8 mouse cellular contexts compared by ENCODE assay signal in the genomic region with DNA sequence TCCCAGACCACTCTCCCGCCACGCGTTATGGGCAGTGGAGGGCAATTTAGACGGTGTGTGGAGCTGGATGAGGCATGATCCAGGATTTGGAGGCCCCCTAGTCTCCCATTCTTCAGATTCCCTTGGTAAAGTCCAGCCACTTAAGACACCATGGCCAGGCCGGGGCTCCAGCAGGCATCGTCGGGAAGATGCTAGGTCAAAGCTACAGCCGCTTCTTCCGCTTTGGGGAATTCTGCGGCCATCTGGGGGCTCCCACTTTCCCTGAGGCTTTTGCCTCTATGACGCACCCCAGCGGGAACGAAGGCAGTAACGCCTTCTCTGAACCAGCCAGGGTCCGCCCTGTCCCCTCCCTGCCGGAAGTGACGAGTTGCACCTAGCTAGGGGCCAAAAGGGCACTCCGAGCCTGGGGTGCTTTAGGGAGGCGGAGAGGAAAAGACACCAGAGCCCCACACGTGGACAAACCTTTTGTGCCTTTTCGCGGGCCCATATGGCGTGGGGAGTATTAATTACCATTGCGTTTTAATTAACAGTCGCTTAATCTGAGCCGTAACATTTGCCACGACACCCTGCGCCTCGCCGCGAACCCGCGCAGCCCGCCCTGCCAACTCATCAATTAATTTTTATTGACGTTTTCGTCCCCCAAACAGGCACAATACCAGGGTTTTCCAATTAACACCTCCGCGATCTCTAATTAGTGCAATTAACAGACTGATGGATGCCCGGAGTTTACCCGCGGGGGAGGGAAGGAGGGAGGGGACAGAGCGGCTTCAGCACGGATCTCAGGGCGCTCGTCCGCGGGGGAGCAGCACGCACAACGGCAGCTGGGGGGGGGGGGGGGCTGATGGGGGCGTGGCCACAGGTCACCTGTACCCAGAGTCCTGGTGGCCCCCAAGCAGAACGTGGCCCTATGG. TPM values are rescaled to one million over a fixed set of nuclear protein-coding genes. Genes with fewer than 3 reads are reported as not detected.
DNase-seq lines count a peak whose midpoint lies in the region; ATAC-seq and TF ChIP-seq lines count a peak whose summit lies in the region.

No protein-coding gene starts in this region.

- peak; percentile 41; the same call in 1 of the 2 replicates for ATAC-seq in neural tube, embryonic 13.5 days (ENCODE audit: low read depth)

- no peaks in the 10 kb centered on the region for H3K79me2 ChIP-seq in heart, adult 2 months (replicated peaks; ENCODE audit: control insufficient read depth, insufficient read depth, low read length)

- no peaks in the 10 kb centered on the region for H3K36me3 ChIP-seq in heart, adult 2 months (ENCODE audit: control insufficient read depth, insufficient read depth, low read length)
- H3K36me3 ChIP-seq in neural tube, embryonic 13.5 days = no peaks in the 10 kb centered on the region

- intact Hi-C loops in heart, adult 2 months (cut with DNase I) = loop anchor here (10.0 kb wide), 1 partner anchor 185 kb away; no protein-coding TSS in a partner anchor

- peak overlapping the region; percentile 20 for H3K4me3 ChIP-seq in cortical plate, adult 2 months (ENCODE audit: insufficient read depth, low read length)
- peak overlapping the region; percentile 40 for H3K4me3 ChIP-seq in heart, adult 2 months
- peak overlapping the region; percentile 30 for H3K4me3 ChIP-seq in neural tube, embryonic 13.5 days

- TF ChIP-seq CTCF in cortical plate, adult 2 months (IDR thresholded peaks at IDR 0.05; ENCODE audit: extremely low read depth, insufficient read depth, low read length) = no peak
- TF ChIP-seq CTCF in heart, adult 2 months (IDR thresholded peaks at IDR 0.05) = no peak

- 27% methylated on average over 50 of the region's 51 CpGs for WGBS in heart, adult 2 months
- WGBS in neural tube, embryonic 13.5 days = 8% methylated on average over 51 of the region's 51 CpGs

- TF ChIP-seq POLR2A in cortical plate, adult 2 months (IDR thresholded peaks at IDR 0.05; ENCODE audit: extremely low read depth, insufficient read depth, low read length) = no peak
- 0 out of 2 replicates have a peak, but pooled peaks have one; percentile 13 for TF ChIP-seq POLR2A in heart, adult 2 months (IDR thresholded peaks at IDR 0.05; ENCODE audit: insufficient read depth, low read depth, low read length)

- H3K9ac ChIP-seq in heart, adult 2 months (ENCODE audit: low read depth, low read length) = 0 out of 2 replicates have a peak overlapping the region, but pooled peaks have one; percentile 29
- H3K9ac ChIP-seq in neural tube, embryonic 13.5 days = 0 out of 2 replicates have a peak overlapping the region, but pooled peaks have one; percentile 31

- no peak overlapping the region for H3K27ac ChIP-seq in cortical plate, adult 2 months (ENCODE audit: insufficient read depth, low read length)
- H3K27ac ChIP-seq in heart, adult 2 months = no peak overlapping the region; the same call in 1 of the 2 replicates
- H3K27ac ChIP-seq in neural tube, embryonic 13.5 days (replicated peaks) = no peak overlapping the region

- no peaks in the 10 kb centered on the region for H3K9me3 ChIP-seq in neural tube, embryonic 13.5 days

- H3K4me1 ChIP-seq in cortical plate, adult 2 months (ENCODE audit: control insufficient read depth, insufficient read depth, low read length) = no peaks in the 10 kb centered on the region
- H3K4me1 ChIP-seq in heart, adult 2 months (ENCODE audit: control insufficient read depth, insufficient read depth, low read length) = no peaks in the 10 kb centered on the region
- H3K4me1 ChIP-seq in neural tube, embryonic 13.5 days (replicated peaks) = peaks cover 48% of the 10 kb centered on the region

- DNase-seq in retina, postnatal 1 day = peak; percentile 83
- DNase-seq in retina, embryonic 14.5 days (ENCODE audit: low spot score) = no peak
- peak; percentile 80 to 82 for DNase-seq in heart, adult 2 months
- DNase-seq in kidney, adult 11 months = peak; percentile 71
- peak; percentile 79 to 83 for DNase-seq in lung, adult 18-20 months
- no peak for DNase-seq in left cerebral cortex, adult 9 months (ENCODE audit: low spot score in 2 of 2)

- H3K27me3 ChIP-seq in heart, adult 2 months (ENCODE audit: control insufficient read depth, insufficient read depth, low read length) = no peaks in the 10 kb centered on the region
- peaks cover 83% of the 10 kb centered on the region for H3K27me3 ChIP-seq in neural tube, embryonic 13.5 days

- TF ChIP-seq EP300 in heart, adult 2 months (IDR thresholded peaks at IDR 0.05; ENCODE audit: insufficient read depth, low read depth, low read length) = no peak

- peak overlapping the region; percentile 56 for H3K4me2 ChIP-seq in neural tube, embryonic 13.5 days

RNA-seq across cellular contexts. Expression of a gene that starts 15.1 kb away (rescaled TPM):
- 44.5 and 48.1 TPM in 2 replicates for polyA plus RNA-seq in cortical plate, adult 2 months (2012; rRNA removed)
- 10 to 100 TPM; 10.0 to 11.7 TPM for total RNA-seq in heart, adult 2 months (2021)
- 10.2 and 13.7 TPM in 2 replicates for polyA plus RNA-seq in heart, adult 2 months (2012; rRNA removed)
- 17.2 and 18.5 TPM in 2 replicates for polyA plus RNA-seq in neural tube, embryonic 13.5 days (2015; fragmentation: Nextera tagmentation; extraction: Ambion mirVana)

Comparison
In these comparisons a context has a peak if more than half of its experiments do, and no peak if none do; other contexts are left out.
1. DNase-seq: peak in retina, postnatal 1 day (single experiment), heart, adult 2 months (2 of 2), kidney, adult 11 months (single experiment) and lung, adult 18-20 months (2 of 2); none in retina, embryonic 14.5 days (single experiment) and left cerebral cortex, adult 9 months (0 of 2).
2. Peak in every context shown above with its lines, with median percentiles within 50 percentile points of each other: H3K4me3 ChIP-seq.